Comparison of ENCODE assay signal across 8 mouse cellular contexts in the genomic region with DNA sequence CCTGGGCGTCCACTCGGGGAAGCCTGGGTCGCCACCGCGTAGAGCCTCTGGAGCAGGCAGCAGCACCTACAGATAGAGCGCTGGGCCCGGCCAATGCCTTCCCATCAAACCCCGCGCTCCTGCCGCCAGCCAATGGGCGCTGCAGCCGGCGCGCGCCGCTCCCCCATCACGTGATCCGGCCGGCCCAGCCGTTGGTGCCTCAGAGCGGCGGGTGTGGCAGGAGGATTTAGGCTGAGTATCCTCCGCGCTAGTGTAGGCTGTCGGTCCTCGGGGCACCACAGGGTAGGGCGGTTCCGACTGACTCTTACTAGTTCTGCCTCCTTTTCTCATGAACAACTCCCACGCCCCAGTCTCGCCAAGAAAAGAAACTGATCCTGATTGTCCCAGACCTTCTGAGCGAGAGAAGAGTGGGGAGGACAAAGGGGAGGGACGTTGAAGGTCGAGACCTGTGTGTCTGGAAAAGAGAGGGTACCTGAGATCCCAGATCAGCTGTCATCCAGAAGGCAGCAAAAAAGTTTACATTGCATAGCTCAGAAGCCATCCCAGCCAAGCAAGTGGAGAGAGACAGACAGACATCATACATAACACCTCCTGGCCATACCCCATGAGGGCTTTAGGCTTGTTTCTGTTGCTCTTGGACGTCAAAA. TPM values are rescaled to one million over a fixed set of nuclear protein-coding genes. Genes with fewer than 3 reads are reported as not detected.
DNase-seq lines count a peak whose midpoint lies in the region; ATAC-seq and TF ChIP-seq lines count a peak whose summit lies in the region.

Lnpk (minus strand) TSS at position 593 of the 647 bp plus-strand sequence.

- no peak for TF ChIP-seq CTCF in testis, adult 2 months (IDR thresholded peaks at IDR 0.05; ENCODE audit: control insufficient read depth, insufficient read depth, insufficient replicate concordance, low read depth, low read length)

- no peaks in the 10 kb centered on the region for H3K27me3 ChIP-seq in forebrain, embryonic 10.5 days (ENCODE audit: poor library complexity, severe bottlenecking)
- H3K27me3 ChIP-seq in heart, embryonic 15.5 days = no peaks in the 10 kb centered on the region
- H3K27me3 ChIP-seq in liver, embryonic 16.5 days (ENCODE audit: control insufficient read depth, insufficient read depth, low read depth, low read length) = no peaks in the 10 kb centered on the region
- no peaks in the 10 kb centered on the region; the same call in 1 of the 2 replicates for H3K27me3 ChIP-seq in neural tube, embryonic 13.5 days
- H3K27me3 ChIP-seq in testis, adult 2 months (ENCODE audit: control insufficient read depth, insufficient read depth, low read length) = no peaks in the 10 kb centered on the region

- peaks cover 22% of the 10 kb centered on the region for H3K4me1 ChIP-seq in forebrain, embryonic 10.5 days
- H3K4me1 ChIP-seq in heart, embryonic 15.5 days (replicated peaks) = peaks cover 8% of the 10 kb centered on the region; the same call in 1 of the 2 replicates
- peaks cover 9% of the 10 kb centered on the region for H3K4me1 ChIP-seq in liver, embryonic 16.5 days (ENCODE audit: control insufficient read depth, low read depth, low read length)
- H3K4me1 ChIP-seq in neural tube, embryonic 13.5 days (replicated peaks) = peaks cover 16% of the 10 kb centered on the region
- no peaks in the 10 kb centered on the region for H3K4me1 ChIP-seq in testis, adult 2 months (ENCODE audit: control insufficient read depth, insufficient read depth, low read length)

- H3K36me3 ChIP-seq in forebrain, embryonic 10.5 days (replicated peaks) = no peaks in the 10 kb centered on the region
- no peaks in the 10 kb centered on the region for H3K36me3 ChIP-seq in heart, embryonic 15.5 days
- H3K36me3 ChIP-seq in liver, embryonic 16.5 days (ENCODE audit: control insufficient read depth, insufficient read depth) = no peaks in the 10 kb centered on the region
- no peaks in the 10 kb centered on the region for H3K36me3 ChIP-seq in neural tube, embryonic 13.5 days
- no peaks in the 10 kb centered on the region for H3K36me3 ChIP-seq in testis, adult 2 months (ENCODE audit: control insufficient read depth, insufficient read depth, low read length)

- H3K9me3 ChIP-seq in forebrain, embryonic 10.5 days = no peaks in the 10 kb centered on the region
- H3K9me3 ChIP-seq in heart, embryonic 15.5 days (replicated peaks) = no peaks in the 10 kb centered on the region
- H3K9me3 ChIP-seq in liver, embryonic 16.5 days (replicated peaks; ENCODE audit: control insufficient read depth, low read length) = no peaks in the 10 kb centered on the region
- no peaks in the 10 kb centered on the region for H3K9me3 ChIP-seq in neural tube, embryonic 13.5 days

- peak; percentile 97; the same call in 1 of the 2 replicates for TF ChIP-seq POLR2A in testis, adult 2 months (IDR thresholded peaks at IDR 0.05; ENCODE audit: control insufficient read depth, low read depth, low read length)

- peak; percentile 82 to 84 for DNase-seq in CD8-positive naive resting alpha-beta T cell, adult 2 months (ENCODE audit: low read depth in 2 of 2, low spot score in 2 of 2)
- DNase-seq in c-Kit-positive CD71-negative TER-119-negative erythroid progenitor cells, embryonic 14.5 days (ENCODE audit: low read depth) = peak; percentile 77
- DNase-seq in forebrain, embryonic 10.5 days (ENCODE audit: extremely low spot score, low spot score) = peak; percentile 91
- DNase-seq in kidney, postnatal 36 days = peak; percentile 93 to 96

- peak within 1 kb of the TSS; percentile 79 for H3K9ac ChIP-seq in heart, embryonic 15.5 days
- peak within 1 kb of the TSS; percentile 99 for H3K9ac ChIP-seq in liver, embryonic 16.5 days (ENCODE audit: low read depth, low read length)
- peak within 1 kb of the TSS; percentile 95 for H3K9ac ChIP-seq in neural tube, embryonic 13.5 days

- ATAC-seq in heart, embryonic 15.5 days (replicated peaks; ENCODE audit: insufficient number of reproducible peaks, insufficient read depth, low FRiP score, low read depth) = peak; percentile 100
- peak; percentile 98 for ATAC-seq in liver, embryonic 16.5 days (ENCODE audit: low read depth)
- peak; percentile 99 for ATAC-seq in neural tube, embryonic 13.5 days (ENCODE audit: low read depth)

- peak within 1 kb of the TSS; percentile 94 for H3K4me3 ChIP-seq in forebrain, embryonic 10.5 days
- H3K4me3 ChIP-seq in heart, embryonic 15.5 days = peak within 1 kb of the TSS; percentile 74
- H3K4me3 ChIP-seq in liver, embryonic 16.5 days (ENCODE audit: low read depth, low read length) = peak within 1 kb of the TSS; percentile 99
- H3K4me3 ChIP-seq in neural tube, embryonic 13.5 days = peak within 1 kb of the TSS; percentile 98
- peak within 1 kb of the TSS; percentile 88 for H3K4me3 ChIP-seq in testis, adult 2 months (ENCODE audit: control insufficient read depth, low read depth, low read length)

- H3K4me2 ChIP-seq in heart, embryonic 15.5 days = peak within 1 kb of the TSS; percentile 82
- peak within 1 kb of the TSS; percentile 99 for H3K4me2 ChIP-seq in liver, embryonic 16.5 days (ENCODE audit: low read depth, low read length)
- peak within 1 kb of the TSS; percentile 80 for H3K4me2 ChIP-seq in neural tube, embryonic 13.5 days

- peak within 1 kb of the TSS; percentile 94 for H3K27ac ChIP-seq in forebrain, embryonic 10.5 days
- H3K27ac ChIP-seq in heart, embryonic 15.5 days = peak within 1 kb of the TSS; percentile 88
- H3K27ac ChIP-seq in liver, embryonic 16.5 days (ENCODE audit: low read length) = peak within 1 kb of the TSS; percentile 96
- peak within 1 kb of the TSS; percentile 86 for H3K27ac ChIP-seq in neural tube, embryonic 13.5 days (replicated peaks)
- H3K27ac ChIP-seq in testis, adult 2 months (ENCODE audit: control insufficient read depth, insufficient read depth, low read depth, low read length) = peak within 1 kb of the TSS; percentile 99

- under 1% methylated on average over 34 of the region's 34 CpGs for WGBS in forebrain, embryonic 10.5 days
- under 1% methylated on average over 34 of the region's 34 CpGs for WGBS in heart, embryonic 15.5 days
- under 1% methylated on average over 34 of the region's 34 CpGs for WGBS in liver, embryonic 16.5 days (ENCODE audit: insufficient replicate concordance)
- WGBS in neural tube, embryonic 13.5 days = under 1% methylated on average over 34 of the region's 34 CpGs

RNA-seq across cellular contexts. Expression of gene Lnpk, which starts in this region (rescaled TPM):
- polyA plus RNA-seq in forebrain, embryonic 10.5 days (2016; fragmentation: Nextera tagmentation; extraction: Ambion mirVana) = 38.1 and 40.1 TPM in 2 replicates
- polyA plus RNA-seq in heart, embryonic 15.5 days (2015; fragmentation: Nextera tagmentation; extraction: Ambion mirVana) = 15.3 and 15.9 TPM in 2 replicates
- 14.7 and 18.3 TPM in 2 replicates for polyA plus RNA-seq in liver, embryonic 16.5 days (2015; fragmentation: Nextera tagmentation; extraction: Ambion mirVana)
- 45.0 and 46.8 TPM in 2 replicates for polyA plus RNA-seq in neural tube, embryonic 13.5 days (2015; fragmentation: Nextera tagmentation; extraction: Ambion mirVana)
- 49.5 and 56.1 TPM in 2 replicates for polyA plus RNA-seq in testis, adult 2 months (2012; rRNA removed)

Comparison
In these comparisons a context has a peak if more than half of its experiments do, and no peak if none do; other contexts are left out.
1. Peak in every context shown above with its lines: DNase-seq, ATAC-seq, H3K4me3 ChIP-seq and H3K27ac ChIP-seq.